Mouse (Mus musculus) erythroid progenitor cell, adult 5-6 weeks (primary cell): ENCODE results near the gene Ndufaf5. TPM values are rescaled to one million over a fixed set of nuclear protein-coding genes. Genes with fewer than 3 reads are reported as not detected.
A peak's percentile ranks its signal among the peaks of the same experiment; 100 is the strongest.
"Not testable (repeated sequence)": the region's sequence is repeated elsewhere in the genome, so short reads cannot be mapped to it uniquely, and the experiment has no call there.

Experiments
- ATAC-seq: replicated peaks from 2 replicates; pipeline ENCODE4 v1.8.0; 2016; ENCODE audit warnings: moderate number of reproducible peaks, mild to moderate bottlenecking, moderate TSS enrichment, inconsistent platforms; ENCODE audit not compliant: poor library complexity, low FRiP score, severe bottlenecking
- total RNA-seq, 2 experiments: library from RNA; stranded (forward) in 1 of 2; stranded (reverse) in 1 of 2; fragments of 150-400 nt in 1 of 2; fragments of 186-747, 209-891 nt in 1 of 2; gene quantifications; 2 replicates each; pipeline versions ENCODE4 v1.2.3 to v1.2.4; 2015 to 2017; ENCODE audit warnings: low replicate concordance in 2 of 2

The Ndufaf5 gene
- 5.4 TPM in 1 of 2 replicates, not detected in the other for total RNA-seq (2015; ENCODE audit: low replicate concordance)
- 3.5 and 4.2 TPM in 2 replicates for total RNA-seq (2017; ENCODE audit: low replicate concordance)

- peak; percentile 97 for ATAC-seq
These were observed at the start of gene Ndufaf5, which contains the start of gene Esf1 for GRCm38 (mm10) chr2:140170127-140170802. Gene Ndufaf5, plus strand, starts transcription at chr2:140170649. Gene Esf1, minus strand, starts transcription at chr2:140170564.

GRCm38 (mm10) chr2:140125516-140125915, 44.9 kb upstream of the Ndufaf5 start:
- ATAC-seq, result peak; percentile 54; the same call in 1 of the 2 replicates

GRCm38 (mm10) chr2:140151743-140152142, 18.7 kb upstream of the Ndufaf5 start, which contains the start of gene Gm17374:
Gene Gm17374, plus strand, starts transcription at chr2:140152043.
- not testable (repeated sequence) for ATAC-seq

- ATAC-seq, result no peak
These were observed 11.2 kb upstream of the Ndufaf5 start for GRCm38 (mm10) chr2:140159186-140159730.

- peak; percentile 74; the same call in 1 of the 2 replicates for ATAC-seq
These were observed 7.0 kb upstream of the Ndufaf5 start for GRCm38 (mm10) chr2:140163351-140163854.

GRCm38 (mm10) chr2:140169057-140169456, 1.4 kb upstream of the Ndufaf5 start:
- ATAC-seq, result no peak

GRCm38 (mm10) chr2:140170803-140171553, 529 bp downstream of the Ndufaf5 start:
- peak; percentile 74 for ATAC-seq

- ATAC-seq, result not testable (repeated sequence)
These were observed 15.3 kb downstream of the Ndufaf5 start for GRCm38 (mm10) chr2:140185685-140186210.

- no peak for ATAC-seq
These were observed 30.3 kb downstream of the Ndufaf5 start for GRCm38 (mm10) chr2:140200713-140201112.

GRCm38 (mm10) chr2:140202573-140202972, 32.1 kb downstream of the Ndufaf5 start:
- ATAC-seq, result no peak

- no peak for ATAC-seq
These were observed 33.3 kb downstream of the Ndufaf5 start for GRCm38 (mm10) chr2:140203756-140204155.

GRCm38 (mm10) chr2:140214519-140215027, 44.1 kb downstream of the Ndufaf5 start:
- no peak for ATAC-seq

- ATAC-seq, result no peak
These were observed 45.0 kb downstream of the Ndufaf5 start for GRCm38 (mm10) chr2:140215415-140215814.

- no peak for ATAC-seq
These were observed 45.5 kb downstream of the Ndufaf5 start for GRCm38 (mm10) chr2:140215965-140216364.

- ATAC-seq, result no peak
These were observed 49.9 kb downstream of the Ndufaf5 start for GRCm38 (mm10) chr2:140220325-140220724.

- ATAC-seq, result no peak
These were observed 59.8 kb downstream of the Ndufaf5 start for GRCm38 (mm10) chr2:140230295-140230694.

- ATAC-seq, result no peak
These were observed 66.8 kb downstream of the Ndufaf5 start for GRCm38 (mm10) chr2:140237245-140237644.

- ATAC-seq, result no peak
These were observed 71.9 kb downstream of the Ndufaf5 start for GRCm38 (mm10) chr2:140242398-140242797.

- ATAC-seq, result no peak
These were observed 72.7 kb downstream of the Ndufaf5 start for GRCm38 (mm10) chr2:140243105-140243504.
